Mouse (Mus musculus) naive thymus-derived CD4-positive, alpha-beta T cell, adult 2 months (primary cell): ENCODE results near the gene Pla2g2d.
"Not testable (repeated sequence)": the region's sequence is repeated elsewhere in the genome, so short reads cannot be mapped to it uniquely, and the experiment has no call there.

Experiments used
- DNase-seq: peaks from one replicate; pipeline ENCODE4 v3.0.0-alpha.2; 2011; ENCODE audit warnings: low read depth

Pla2g2d gene

GRCm38 (mm10) chr4:138782098-138782497 lies 6.6 kb downstream of the Pla2g2d start:
- no peak for DNase-seq

DNA sequence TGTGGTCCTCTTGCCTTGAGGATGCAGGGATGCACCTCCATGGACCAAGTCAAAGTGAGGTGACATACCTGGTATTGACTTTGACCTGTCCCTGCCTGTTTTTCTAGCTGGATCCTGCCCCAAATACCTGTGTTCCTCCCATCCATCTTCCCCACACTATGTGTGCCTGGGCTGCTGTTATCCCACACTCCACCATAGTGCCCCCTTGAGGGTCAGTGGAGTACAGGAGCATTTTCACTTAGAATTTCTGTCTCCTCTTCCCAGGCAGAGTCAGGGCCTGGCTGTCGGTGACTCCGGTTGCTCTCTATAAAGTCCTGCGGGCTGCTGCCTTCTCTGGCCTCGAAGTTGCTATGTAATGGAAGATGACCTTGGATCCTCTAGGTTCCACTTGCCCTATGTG lies 10.2 kb downstream of the Pla2g2d start:
- DNase-seq = no peak

GRCm38 (mm10) chr4:138786141-138786540 lies 10.6 kb downstream of the Pla2g2d start:
- no peak for DNase-seq

- DNase-seq = no peak
These were observed 12.8 kb downstream of the Pla2g2d start for GRCm38 (mm10) chr4:138788381-138788780.

DNA sequence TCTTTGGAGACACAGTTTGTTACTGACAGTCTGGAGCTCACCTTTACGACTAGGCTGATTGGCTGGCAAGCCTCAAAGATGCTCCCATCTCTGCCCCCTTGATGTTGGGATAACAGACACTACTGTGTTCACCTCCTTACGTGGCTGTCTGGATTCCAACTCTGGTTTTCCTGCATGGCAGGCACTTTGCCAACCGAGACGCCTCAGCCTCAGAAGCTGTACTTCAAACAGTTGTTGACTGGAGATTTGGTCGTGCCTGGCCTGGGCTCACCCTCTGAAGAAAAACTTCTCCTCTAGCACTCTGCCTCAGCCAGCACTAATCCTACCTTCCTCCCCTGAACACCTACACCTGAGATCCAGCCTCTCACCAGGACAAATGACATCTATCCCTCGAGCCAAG lies 15.9 kb downstream of the Pla2g2d start:
- no peak for DNase-seq

DNA sequence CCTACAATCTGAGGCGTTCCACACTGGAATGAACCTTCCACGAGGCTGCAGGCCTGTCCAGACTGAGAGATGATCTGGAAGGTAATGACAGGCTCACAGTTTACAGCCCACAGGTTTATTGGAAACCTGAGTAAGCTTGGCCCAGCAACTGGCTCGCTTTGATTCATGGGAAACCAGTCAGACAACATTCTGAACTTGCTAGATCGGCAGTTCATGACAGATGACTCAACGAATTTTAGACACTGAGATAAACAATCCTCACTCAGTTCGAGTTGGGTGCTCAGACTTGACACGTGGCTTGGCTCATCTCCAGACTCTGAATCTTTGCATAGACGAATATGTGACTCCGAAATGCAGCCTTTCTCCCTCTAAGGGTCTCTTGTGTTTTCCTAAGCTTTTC lies 17.1 kb downstream of the Pla2g2d start:
- DNase-seq = no peak

DNA sequence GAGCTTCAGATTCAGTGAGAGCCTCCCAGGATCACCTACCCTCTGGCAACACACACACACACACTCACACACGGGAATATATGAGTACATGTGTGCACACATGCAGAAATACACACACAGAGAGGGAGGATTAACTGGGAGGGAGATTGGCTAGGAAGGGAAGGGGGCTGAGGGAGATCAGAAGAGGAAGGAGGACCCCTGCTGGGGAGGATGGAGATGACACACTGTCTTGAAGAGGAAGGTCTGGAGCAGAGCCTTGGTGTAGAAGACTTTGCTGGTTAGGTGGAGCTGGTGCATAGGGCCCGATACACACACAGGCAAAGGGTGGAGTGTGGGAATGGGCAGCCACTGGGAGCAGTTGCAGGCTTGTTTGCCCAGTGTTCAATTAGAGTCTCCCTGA lies 17.7 kb downstream of the Pla2g2d start:
- no peak for DNase-seq

DNA sequence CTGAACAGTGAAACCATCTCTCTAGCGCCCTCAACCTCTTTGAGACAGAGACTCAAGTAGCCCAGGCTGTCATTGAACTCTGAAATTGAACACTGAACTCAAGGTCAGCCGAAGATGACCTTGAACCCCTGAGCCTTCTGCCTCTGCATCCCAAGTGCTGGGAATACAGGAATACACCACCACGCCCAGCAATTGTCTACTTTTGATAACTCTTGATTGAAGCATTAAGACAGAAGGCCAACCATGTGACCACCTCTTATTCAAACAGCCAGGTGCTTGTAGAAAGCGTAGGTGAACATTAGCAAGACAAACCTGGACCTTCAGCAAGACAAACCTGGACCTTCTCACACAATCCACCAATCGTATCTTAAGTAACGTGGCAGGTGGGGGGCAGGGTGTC lies 18.8 kb downstream of the Pla2g2d start:
- DNase-seq = no peak

DNA sequence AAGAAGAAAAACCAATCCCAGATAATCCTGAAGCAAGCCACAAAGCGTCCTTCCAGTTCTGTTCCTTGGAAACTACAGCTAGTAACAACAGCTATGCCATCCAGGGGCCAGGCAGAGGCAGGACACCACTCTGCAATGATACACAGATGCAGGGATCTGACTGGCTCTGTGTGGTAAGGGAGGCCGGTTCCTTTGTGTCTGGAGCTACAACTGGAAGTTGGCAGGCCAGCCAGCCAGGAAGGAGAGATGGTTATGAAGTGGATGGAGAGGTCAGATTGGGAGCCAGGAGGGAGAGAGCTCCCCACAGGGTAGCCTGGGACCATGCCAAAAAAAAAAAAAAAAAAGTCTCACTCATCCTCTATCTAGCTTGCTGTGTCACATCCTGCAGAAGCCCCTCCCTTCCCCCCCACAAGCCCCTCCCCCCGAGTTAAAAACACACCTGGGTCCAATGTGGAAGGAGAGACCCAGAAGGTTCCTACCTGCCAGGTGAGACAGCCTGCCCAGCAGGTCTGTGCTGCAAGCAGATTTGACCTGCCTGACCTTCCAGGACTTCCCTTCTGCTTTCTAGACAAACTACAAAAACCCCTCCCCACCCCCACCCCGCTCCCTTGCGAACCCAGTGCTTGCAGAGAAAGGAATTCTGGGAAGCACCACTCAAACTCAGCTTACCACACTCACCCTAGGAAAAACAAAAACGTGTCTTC lies 21.1 kb downstream of the Pla2g2d start:
- no peak for DNase-seq

DNA sequence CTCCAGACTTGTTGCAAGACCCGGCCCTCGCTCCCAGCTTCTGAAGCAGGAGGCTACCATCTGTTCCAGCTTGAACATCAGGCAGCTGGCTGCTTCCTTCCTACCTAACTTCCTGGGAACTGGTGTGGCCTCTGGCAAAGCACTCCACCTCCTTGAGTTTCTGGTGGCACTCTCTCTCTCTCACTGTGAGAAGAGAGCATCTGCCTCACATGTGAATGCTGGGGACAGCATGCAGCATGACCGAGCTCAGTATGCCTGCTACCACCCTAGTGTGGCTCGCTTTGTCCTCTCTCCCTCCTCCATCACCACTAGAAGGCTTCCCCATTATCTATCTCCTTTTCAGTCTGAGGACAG lies 21.7 kb downstream of the Pla2g2d start:
- DNase-seq = no peak

- no peak for DNase-seq
These were observed 24.7 kb downstream of the Pla2g2d start for GRCm38 (mm10) chr4:138800134-138800744.

DNA sequence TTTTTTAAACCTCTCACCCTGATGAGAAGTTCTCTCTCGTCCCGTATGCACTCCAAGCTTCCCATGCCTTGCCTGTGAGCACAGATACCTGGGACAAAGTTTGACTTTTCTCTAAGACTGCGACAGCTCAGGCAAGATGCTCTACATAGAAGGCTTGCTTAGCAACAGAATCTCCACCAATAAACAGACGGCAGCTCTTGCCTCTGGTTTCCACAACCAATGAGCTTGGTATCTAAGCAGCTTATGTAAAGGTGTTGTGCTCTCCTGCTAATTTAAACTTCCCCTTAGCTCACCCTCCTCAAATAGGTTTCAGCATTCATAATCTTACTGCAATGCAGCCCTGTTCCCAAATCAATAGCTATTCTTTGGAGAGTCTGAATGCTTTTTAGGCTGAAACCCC lies 26.1 kb downstream of the Pla2g2d start:
- no peak for DNase-seq

DNA sequence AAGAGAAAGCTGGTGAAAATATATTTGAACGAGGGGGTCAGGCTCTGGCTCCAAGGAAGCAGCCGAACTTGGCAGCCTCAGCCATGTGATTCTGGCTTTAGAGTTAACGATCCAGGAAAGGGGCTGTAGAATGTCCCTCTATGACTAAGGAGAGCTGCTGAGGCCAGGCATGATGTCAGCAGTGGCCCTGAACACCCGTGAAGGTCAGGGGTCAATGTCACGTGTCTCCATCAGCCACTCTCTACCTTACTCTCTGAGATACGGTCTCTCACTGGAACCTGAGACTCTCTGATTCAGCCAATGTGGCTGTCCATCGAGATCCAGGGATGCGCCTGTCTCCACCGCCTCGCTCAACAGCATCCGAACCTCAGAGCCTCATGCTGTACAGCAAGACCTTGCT lies 27.4 kb downstream of the Pla2g2d start:
- DNase-seq = no peak

GRCm38 (mm10) chr4:138805248-138805647 lies 29.7 kb downstream of the Pla2g2d start:
- DNase-seq = no peak

DNA sequence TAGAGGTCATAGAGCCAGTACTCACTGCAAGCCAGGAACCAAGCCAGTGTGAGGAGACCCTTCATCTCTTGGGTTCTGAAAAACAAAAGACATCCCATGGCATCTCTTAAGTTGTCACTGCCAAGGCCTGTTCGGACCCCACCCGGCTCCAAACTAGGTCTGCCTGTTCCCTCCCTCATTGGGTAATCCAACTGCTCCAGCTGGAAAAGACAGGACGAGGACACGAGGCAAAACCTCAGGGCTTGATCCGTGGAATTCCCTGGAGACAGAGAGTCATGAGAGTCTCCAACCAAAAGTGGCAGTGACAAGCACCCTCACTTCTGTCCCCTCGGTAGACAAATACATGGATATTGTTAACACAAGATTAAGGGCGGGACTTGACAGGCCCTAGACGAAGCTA lies 30.6 kb downstream of the Pla2g2d start:
- no peak for DNase-seq

- DNase-seq = no peak
These were observed 31.5 kb downstream of the Pla2g2d start for GRCm38 (mm10) chr4:138806920-138807541.

- no peak for DNase-seq
These were observed 40.6 kb downstream of the Pla2g2d start for GRCm38 (mm10) chr4:138816166-138816565.

- no peak for DNase-seq
These were observed 42.2 kb downstream of the Pla2g2d start for GRCm38 (mm10) chr4:138817736-138818135.

DNA sequence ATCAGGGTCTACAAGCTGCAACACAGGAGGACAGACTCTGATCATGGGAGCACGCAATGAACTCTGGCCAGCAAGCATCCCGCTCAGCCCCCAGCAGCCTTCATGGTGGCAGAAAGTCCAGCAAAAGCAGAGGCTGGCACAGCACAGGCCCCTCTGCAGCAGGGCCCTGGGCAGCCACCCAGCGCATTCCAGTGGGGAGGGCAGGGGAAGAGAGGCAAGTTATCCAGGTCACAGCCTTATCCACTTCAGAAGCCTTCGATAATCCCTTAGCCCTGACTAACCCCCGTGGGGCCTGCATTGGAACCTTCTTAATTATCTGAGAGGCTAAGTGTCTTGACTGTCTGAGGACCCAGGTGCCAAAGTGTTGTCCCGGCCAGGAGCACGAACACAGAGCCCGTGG lies 43.6 kb downstream of the Pla2g2d start:
- no peak for DNase-seq

DNA sequence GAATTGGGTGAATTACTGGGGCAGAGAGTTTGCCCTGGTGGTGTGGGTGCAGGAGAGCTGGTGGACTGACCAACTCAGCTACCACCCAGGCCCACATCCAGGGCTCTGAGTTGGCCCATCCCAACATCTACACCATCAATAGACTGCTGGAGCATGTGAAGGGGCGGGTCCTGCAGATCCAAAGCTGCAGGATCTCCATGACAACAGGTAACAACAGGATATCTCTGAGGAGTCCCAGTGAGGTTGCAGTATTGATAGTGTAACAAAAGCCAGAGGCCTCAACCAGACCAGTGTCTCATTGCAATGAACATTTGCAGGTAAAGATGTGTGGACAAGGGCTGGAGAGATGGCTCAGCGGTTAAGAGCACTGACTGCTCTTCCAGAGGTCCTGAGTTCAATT lies 45.5 kb downstream of the Pla2g2d start:
- DNase-seq = no peak

DNA sequence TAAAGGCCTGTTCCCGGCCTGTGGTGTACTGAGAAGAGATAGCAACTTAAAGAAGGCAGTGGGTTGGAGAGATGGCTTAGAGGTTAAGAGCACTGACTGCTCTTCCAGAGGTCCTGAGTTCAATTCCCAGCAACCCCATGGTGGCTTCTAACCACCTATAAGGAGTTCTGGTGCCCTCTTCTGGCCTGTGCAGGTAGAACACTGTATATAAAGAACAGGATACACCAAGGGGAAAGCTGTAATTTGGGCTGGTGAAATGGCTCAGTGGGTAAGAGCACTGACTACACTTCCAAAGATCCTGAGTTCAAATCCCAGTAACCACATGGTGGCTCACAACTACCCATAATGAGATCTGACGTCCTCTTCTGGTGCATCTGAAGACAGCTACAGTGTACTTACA lies 48.6 kb downstream of the Pla2g2d start:
- DNase-seq = not testable (repeated sequence)

GRCm38 (mm10) chr4:138824660-138825059 lies 49.1 kb downstream of the Pla2g2d start:
- DNase-seq = no peak

DNA sequence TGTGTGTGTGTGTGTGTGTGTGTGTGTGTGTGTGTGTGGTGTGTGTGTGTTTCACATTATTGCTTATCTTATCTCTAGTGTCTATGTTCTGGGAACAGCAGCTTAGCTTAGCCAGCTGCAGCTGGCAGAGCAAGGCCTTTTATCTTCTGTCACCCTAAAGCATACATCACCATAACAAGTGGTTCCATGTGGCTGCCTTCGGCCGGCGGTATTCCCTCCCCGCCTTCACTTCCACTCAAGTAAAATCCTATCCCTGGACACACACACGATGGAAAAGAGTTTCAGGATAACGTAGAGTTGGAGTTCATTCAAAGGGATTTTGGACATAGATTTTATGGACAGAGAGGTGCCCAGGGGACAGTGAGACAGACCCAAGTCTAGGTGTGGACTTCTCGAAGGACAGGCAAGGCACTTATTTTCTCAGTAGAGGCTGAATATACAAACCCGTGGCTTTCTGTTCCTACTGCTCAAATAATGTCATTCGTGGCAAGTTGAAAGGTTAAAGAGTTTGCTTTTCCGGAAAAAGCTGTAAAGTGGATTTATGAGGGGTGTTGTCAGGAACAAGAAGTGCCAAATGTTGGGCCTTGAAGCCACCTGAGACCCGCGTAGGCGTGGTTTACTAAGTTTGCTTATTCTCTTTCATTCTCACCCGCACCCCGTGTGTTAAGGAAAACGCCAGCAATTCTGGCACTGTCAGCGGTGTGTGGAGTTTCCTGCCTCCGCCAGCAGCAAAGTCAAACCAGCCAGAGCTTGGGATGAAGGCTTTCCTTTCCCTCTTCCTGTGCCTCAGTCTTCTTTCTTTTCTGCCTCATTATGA lies 50.4 kb downstream of the Pla2g2d start:
- DNase-seq = no peak
